Mouse (Mus musculus) CH12.LX (cell line): ENCODE measurements around the gene Txndc11. TPM values are rescaled to one million over a fixed set of nuclear protein-coding genes. Genes with fewer than 3 reads are reported as not detected.

Experiments used
- DNase-seq: peaks from one replicate; pipeline ENCODE4 v3.0.0-alpha.2; 2013; ENCODE audit errors: extremely low read depth
- H3K27ac ChIP-seq: 2 replicates; pipeline ENCODE4 v1.5.1; 2012; ENCODE audit warnings: low read depth, mild to moderate bottlenecking, control low read depth, moderate library complexity; ENCODE audit not compliant: insufficient read depth
- H3K27me3 ChIP-seq: replicated peaks from 2 replicates; pipeline ENCODE3; 2012; ENCODE audit warnings: inconsistent platforms
- H3K36me3 ChIP-seq, 2 experiments: replicated peaks in 1 of 2; 2 replicates each; pipeline versions ENCODE3 to v1.6.1; 2012; ENCODE audit warnings: inconsistent platforms in 1 of 2, low read length in 1 of 2, mild to moderate bottlenecking in 1 of 2, mixed read lengths in 1 of 2, moderate library complexity in 1 of 2; ENCODE audit not compliant: control insufficient read depth in 1 of 2, insufficient read depth in 1 of 2
- H3K4me1 ChIP-seq, 2 experiments: 2 replicates each; pipeline ENCODE4 v1.6.1; 2012; ENCODE audit warnings: inconsistent platforms in 1 of 2, moderate library complexity in 1 of 2; ENCODE audit not compliant: insufficient read depth in 2 of 2, control insufficient read depth in 1 of 2
- H3K4me2 ChIP-seq: 2 replicates; pipeline ENCODE4 v1.6.1; 2012; ENCODE audit warnings: low read depth, mild to moderate bottlenecking, control low read depth; ENCODE audit not compliant: poor library complexity, insufficient read depth, severe bottlenecking
- H3K4me3 ChIP-seq, 3 experiments: fragments of 150-350 bp in 1 of 3; sonication (generic) in 1 of 3; replicated peaks in 1 of 3; 2 replicates each; pipeline versions ENCODE3 to v1.5.1; 2011 to 2012; ENCODE audit warnings: low read depth in 2 of 3, low read length in 2 of 3, mild to moderate bottlenecking in 2 of 3, moderate library complexity in 2 of 3, control low read depth in 1 of 3, improper control_type of control experiment in 1 of 3, inconsistent platforms in 1 of 3, mixed read lengths in 1 of 3; ENCODE audit not compliant: poor library complexity in 1 of 3
- H3K79me2 ChIP-seq: replicated peaks from 2 replicates; pipeline ENCODE4 v1.6.1; 2012; ENCODE audit warnings: mild to moderate bottlenecking, moderate library complexity; ENCODE audit not compliant: control insufficient read depth, poor library complexity, insufficient read depth, severe bottlenecking; ENCODE audit errors: extremely low read depth
- H3K9ac ChIP-seq: 2 replicates; pipeline ENCODE4 v1.6.1; 2012; ENCODE audit warnings: low read depth, mild to moderate bottlenecking, control low read depth, moderate library complexity; ENCODE audit not compliant: insufficient read depth
- H3K9me3 ChIP-seq: replicated peaks from 2 replicates; pipeline ENCODE3; 2012; ENCODE audit warnings: low read length, inconsistent platforms, mixed read lengths
- CHD2 ChIP-seq: IDR thresholded peaks from 2 replicates; pipeline ENCODE4 v1.6.1; 2011; ENCODE audit warnings: low read length, improper control_type of control experiment
- CTCF ChIP-seq, 2 experiments: IDR thresholded peaks in 1 of 2; conservative IDR thresholded peaks in 1 of 2; 2 replicates each; pipeline ENCODE4 v1.5.1; 2011 to 2012; ENCODE audit warnings: low read depth in 2 of 2, low read length in 2 of 2, improper control_type of control experiment in 1 of 2, inconsistent platforms in 1 of 2, mild to moderate bottlenecking in 1 of 2, moderate library complexity in 1 of 2
- ETS1 ChIP-seq: conservative IDR thresholded peaks from 2 replicates; pipeline ENCODE4 v1.6.1; 2012; ENCODE audit warnings: low read depth, mild to moderate bottlenecking, inconsistent platforms, low read length, improper control_type of control experiment, moderate library complexity
- HCFC1 ChIP-seq: IDR thresholded peaks from 2 replicates; pipeline ENCODE4 v1.6.1; 2012; ENCODE audit warnings: low read depth, mild to moderate bottlenecking, inconsistent platforms, low read length, improper control_type of control experiment
- JUN ChIP-seq: IDR thresholded peaks from 2 replicates; pipeline ENCODE4 v1.6.1; 2011; ENCODE audit warnings: low read depth, mild to moderate bottlenecking, low read length, improper control_type of control experiment, moderate library complexity; ENCODE audit not compliant: insufficient read depth
- KAT2A ChIP-seq: IDR thresholded peaks from 2 replicates; pipeline ENCODE4 v1.6.1; 2012; ENCODE audit warnings: low read length, improper control_type of control experiment, inconsistent platforms; ENCODE audit not compliant: insufficient replicate concordance
- MAFK ChIP-seq: IDR thresholded peaks from 2 replicates; pipeline ENCODE4 v1.6.1; 2011; ENCODE audit warnings: low read length, improper control_type of control experiment; ENCODE audit not compliant: insufficient replicate concordance
- MAX ChIP-seq: IDR thresholded peaks from 2 replicates; pipeline ENCODE4 v1.6.1; 2011; ENCODE audit warnings: low read length, improper control_type of control experiment
- MAZ ChIP-seq: IDR thresholded peaks from 2 replicates; pipeline ENCODE4 v1.6.1; 2012; ENCODE audit warnings: low read depth, mild to moderate bottlenecking, inconsistent platforms, low read length, improper control_type of control experiment, moderate library complexity
- MEF2A ChIP-seq: IDR thresholded peaks from 2 replicates; pipeline ENCODE4 v1.6.1; 2014; ENCODE audit warnings: low read depth, mild to moderate bottlenecking, inconsistent platforms, low read length, improper control_type of control experiment, borderline replicate concordance
- NRF1 ChIP-seq: IDR thresholded peaks from 2 replicates; pipeline ENCODE4 v1.6.1; 2014; ENCODE audit warnings: low read depth, mild to moderate bottlenecking, inconsistent platforms, low read length, improper control_type of control experiment, moderate library complexity
- PAX5 ChIP-seq: IDR thresholded peaks from 2 replicates; pipeline ENCODE4 v1.6.1; 2012; ENCODE audit warnings: low read length, inconsistent platforms, mixed read lengths
- RAD21 ChIP-seq: IDR thresholded peaks from 2 replicates; pipeline ENCODE4 v1.6.1; 2011; ENCODE audit warnings: low read depth, mild to moderate bottlenecking, low read length, improper control_type of control experiment, moderate library complexity
- SMC3 ChIP-seq: IDR thresholded peaks from 2 replicates; pipeline ENCODE4 v1.6.1; 2011; ENCODE audit warnings: low read depth, low read length, improper control_type of control experiment
- TCF12 ChIP-seq: IDR thresholded peaks from 2 replicates; pipeline ENCODE4 v1.6.1; 2014; ENCODE audit warnings: low read depth, mild to moderate bottlenecking, inconsistent platforms, low read length, improper control_type of control experiment
- UBTF ChIP-seq: IDR thresholded peaks from 2 replicates; pipeline ENCODE4 v1.6.1; 2012; ENCODE audit warnings: low read depth, mild to moderate bottlenecking, inconsistent platforms, low read length, improper control_type of control experiment, moderate library complexity
- USF1 ChIP-seq: IDR thresholded peaks from 2 replicates; pipeline ENCODE4 v1.6.1; 2014; ENCODE audit warnings: low read depth, mild to moderate bottlenecking, inconsistent platforms, low read length, improper control_type of control experiment
- ZC3H11A ChIP-seq: IDR thresholded peaks from 2 replicates; pipeline ENCODE4 v1.6.1; 2012; ENCODE audit warnings: low read depth, mild to moderate bottlenecking, inconsistent platforms, low read length, improper control_type of control experiment
- ZKSCAN1 ChIP-seq: IDR thresholded peaks from 2 replicates; pipeline ENCODE4 v1.6.1; 2012; ENCODE audit warnings: low read depth, inconsistent platforms, low read length, improper control_type of control experiment, borderline replicate concordance
- ZMIZ1 ChIP-seq: IDR thresholded peaks from 2 replicates; pipeline ENCODE4 v1.6.1; 2012; ENCODE audit warnings: low read depth, mild to moderate bottlenecking, inconsistent platforms, low read length, improper control_type of control experiment
- ZNF384 ChIP-seq: IDR thresholded peaks from 2 replicates; pipeline ENCODE4 v1.6.1; 2012; ENCODE audit warnings: low read depth, low read length, improper control_type of control experiment, inconsistent platforms
- dilution Hi-C: fragments of 300-500 bp; cut with MboI; formaldehyde crosslinking; loops from 2 replicates; pipeline ENCODE4 v1.14.3; 2020; ENCODE audit warnings: low sequenced_read_pairs; ENCODE audit not compliant: extremely low pct_unique_long_range_greater_than_20kb, extremely low pct_ligation_motif_present
- in situ Hi-C: fragments of 300-500 bp; cut with MboI; formaldehyde crosslinking; loops from 3 replicates; pipeline ENCODE4 v1.14.3; 2019; ENCODE audit warnings: low sequenced_read_pairs, low pct_ligation_motif_present, low pct_unique_long_range_greater_than_20kb, mixed read lengths
- polyA plus RNA-seq: library from polyadenylated mRNA; unstranded; fragments of >175 nt; gene quantifications from 2 replicates; pipeline ENCODE4 v1.2.1, GENCODE M21; 2012; ENCODE audit warnings: low read depth; ENCODE audit not compliant: insufficient read length
- total RNA-seq, 2 experiments: library from RNA; depleted of rRNA; stranded (reverse); fragments of 300-350 nt in 1 of 2; fragments of >200 nt in 1 of 2; gene quantifications; 2 replicates each; pipeline ENCODE4 v1.2.3; 2012 to 2014

The Txndc11 gene
- total and polyA plus RNA-seq, 3 experiments = 40.6 to 63.2 (median 51.3) TPM

GRCm38 (mm10) chr16:11171679-11172078 is 37.2 kb upstream of the Txndc11 start:
- in situ Hi-C loops = no loop called here
- H3K27ac ChIP-seq = no peak overlapping the region
- H3K27me3 ChIP-seq = no peaks in the 10 kb centered on the region
- H3K9ac ChIP-seq = no peak overlapping the region
- H3K4me3 ChIP-seq = no peak overlapping the region
- no peaks in the 10 kb centered on the region for H3K9me3 ChIP-seq
- TF ChIP-seq UBTF (no peak), CHD2 (no peak), PAX5 (no peak), KAT2A (no peak), ZNF384 (no peak), ETS1 (no peak), MAX (no peak), JUN (no peak), HCFC1 (no peak), SMC3 (no peak), ZKSCAN1 (no peak), NRF1 (no peak), ZMIZ1 (no peak), TCF12 (no peak), CTCF (conservative IDR thresholded peaks at IDR 0.05 in 1 of 2, IDR thresholded peaks at IDR 0.05 in 1 of 2; ENCODE audit: low read depth in 2 of 2, low read length in 2 of 2) (no peak), USF1 (no peak)
- DNase-seq = no peak
- H3K4me1 ChIP-seq = peaks cover 0 to 45% of the 10 kb centered on the region in 2 experiments; a peak in 3 of 4 replicates
- H3K4me2 ChIP-seq = no peak overlapping the region
- peaks cover 3 to 45% of the 10 kb centered on the region in 2 experiments for H3K36me3 ChIP-seq
- dilution Hi-C loops = no loop called here
- H3K79me2 ChIP-seq = peaks cover 89% of the 10 kb centered on the region

GRCm38 (mm10) chr16:11166431-11166830 is 32.0 kb upstream of the Txndc11 start:
- DNase-seq = no peak
- Histone ChIP-seq H3K4me2 (no peak overlapping the region), H3K27ac (no peak overlapping the region), H3K36me3 (peaks cover 24 to 61% of the 10 kb centered on the region in 2 experiments), H3K9me3 (no peaks in the 10 kb centered on the region), H3K4me1 (peaks cover 0 to 17% of the 10 kb centered on the region in 2 experiments; a peak in 3 of 4 replicates), H3K79me2 (peaks cover 77% of the 10 kb centered on the region), H3K27me3 (no peaks in the 10 kb centered on the region), H3K9ac (no peak overlapping the region), H3K4me3 (no peak overlapping the region)
- in situ Hi-C loops (no loop called here), dilution Hi-C loops (no loop called here)
- no peak for TF ChIP-seq MAZ
- no peak for TF ChIP-seq MAFK
- no peak for TF ChIP-seq ZMIZ1
- TF ChIP-seq ZKSCAN1 = no peak
- no peak for TF ChIP-seq RAD21
- TF ChIP-seq PAX5 = no peak
- no peak for TF ChIP-seq JUN
- no peak for TF ChIP-seq ZC3H11A
- TF ChIP-seq MEF2A = no peak
- no peak for TF ChIP-seq MAX
